Mouse (Mus musculus) embryonic facial prominence, embryonic 12.5 days (tissue): ENCODE data around the gene 1500009C09Rik. TPM values are rescaled to one million over a fixed set of nuclear protein-coding genes. Genes with fewer than 3 reads are reported as not detected.
A peak's percentile ranks its signal among the peaks of the same experiment; 100 is the strongest.

Source experiments
- ATAC-seq: fragments of 200-750 bp; cut with Nextera tagmentation; 2 replicates; pipeline ENCODE4 v1.8.0; 2017; ENCODE audit not compliant: insufficient number of reproducible peaks, insufficient read depth, low FRiP score, low TSS enrichment
- H3K27ac ChIP-seq: fragments of 300-500 bp; sonication (generic); 2 replicates; pipeline ENCODE4 v1.5.1; 2016; ENCODE audit warnings: mild to moderate bottlenecking
- H3K27me3 ChIP-seq: fragments of 300-500 bp; sonication (generic); 2 replicates; pipeline ENCODE4 v1.6.1; 2016; ENCODE audit warnings: mild to moderate bottlenecking, moderate library complexity
- H3K36me3 ChIP-seq: fragments of 300-500 bp; sonication (generic); 2 replicates; pipeline ENCODE4 v1.6.1; 2016; ENCODE audit warnings: mild to moderate bottlenecking
- H3K4me1 ChIP-seq: fragments of 300-500 bp; sonication (generic); 2 replicates; pipeline ENCODE4 v1.6.1; 2016
- H3K4me2 ChIP-seq: fragments of 300-500 bp; sonication (generic); replicated peaks from 2 replicates; pipeline ENCODE4 v1.6.1; 2016; ENCODE audit warnings: mild to moderate bottlenecking, moderate library complexity
- H3K4me3 ChIP-seq: fragments of 300-500 bp; sonication (generic); 2 replicates; pipeline ENCODE4 v1.5.1; 2016; ENCODE audit warnings: mild to moderate bottlenecking
- H3K9ac ChIP-seq: fragments of 300-500 bp; sonication (generic); 2 replicates; pipeline ENCODE4 v1.6.1; 2016; ENCODE audit warnings: mild to moderate bottlenecking, moderate library complexity
- H3K9me3 ChIP-seq: fragments of 300-500 bp; sonication (generic); 2 replicates; pipeline ENCODE4 v1.6.1; 2016; ENCODE audit warnings: mild to moderate bottlenecking, moderate library complexity
- WGBS: fragments of 180-500 bp; shearing (Covaris S2); methylation state at CpG from one replicate; pipeline ENCODE4 v1.1.7; 2016; 5-methylcytosine and 5-hydroxymethylcytosine counted together
- polyA plus RNA-seq: library from polyadenylated mRNA; unstranded; fragments of >200 nt; fragmentation: Nextera tagmentation; extraction: Ambion mirVana; gene quantifications from 2 replicates; pipeline ENCODE4 v1.2.1, GENCODE M21; 2016

The 1500009C09Rik gene
- polyA plus RNA-seq, 1 experiment from 2014 or later: not detected

DNA sequence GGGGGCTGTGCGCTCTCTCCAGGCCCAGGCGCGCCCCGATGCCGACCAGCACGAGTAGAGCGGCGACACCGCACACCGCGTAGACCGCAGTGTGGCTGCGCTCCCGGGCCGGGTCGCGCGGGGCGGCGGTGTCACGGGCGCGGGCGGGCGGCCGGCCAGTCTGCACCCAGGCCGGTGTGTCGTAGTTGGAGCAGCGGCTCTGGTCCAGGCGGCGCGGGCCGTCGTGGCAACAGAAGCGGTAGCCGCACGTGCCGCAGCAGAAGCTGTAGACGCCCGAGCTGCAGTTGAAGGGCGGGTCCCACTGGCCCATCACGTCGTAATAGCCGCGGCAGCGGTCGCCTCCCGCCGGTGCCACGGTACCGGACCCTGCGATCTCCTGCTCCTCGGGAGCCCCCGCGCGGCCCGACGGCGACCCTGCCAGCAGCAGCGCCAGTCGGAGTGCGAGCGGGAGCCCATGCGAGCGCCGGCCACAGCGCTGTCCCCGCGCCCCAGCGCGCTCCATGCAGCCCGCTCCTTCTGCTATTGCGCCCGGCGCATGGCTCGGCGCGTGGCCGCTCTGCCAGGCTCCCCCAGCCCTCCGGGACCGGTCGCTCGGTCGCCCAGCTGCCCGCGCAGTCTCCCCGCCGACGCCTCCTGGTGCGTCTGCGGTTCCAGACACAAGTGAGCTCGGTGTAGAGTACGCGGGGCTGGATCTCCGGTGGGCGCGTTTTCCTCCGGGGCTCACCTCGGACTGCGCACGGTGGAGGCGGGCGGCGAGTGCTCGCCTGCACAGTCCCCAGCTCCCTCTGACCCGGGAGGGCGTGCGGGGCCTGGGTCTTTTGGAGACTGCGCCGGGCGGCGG, 40.1 kb upstream of the 1500009C09Rik start:
- Histone ChIP-seq H3K4me2 (peak overlapping the region; percentile 85), H3K36me3 (no peaks in the 10 kb centered on the region), H3K9me3 (no peaks in the 10 kb centered on the region), H3K27ac (no peak overlapping the region), H3K27me3 (peaks cover 98% of the 10 kb centered on the region), H3K9ac (peak overlapping the region; percentile 48), H3K4me3 (peak overlapping the region; percentile 41), H3K4me1 (peaks cover 34% of the 10 kb centered on the region)
- under 1% methylated on average over 101 of the region's 112 CpGs for WGBS
- ATAC-seq: peak; percentile 54

DNA sequence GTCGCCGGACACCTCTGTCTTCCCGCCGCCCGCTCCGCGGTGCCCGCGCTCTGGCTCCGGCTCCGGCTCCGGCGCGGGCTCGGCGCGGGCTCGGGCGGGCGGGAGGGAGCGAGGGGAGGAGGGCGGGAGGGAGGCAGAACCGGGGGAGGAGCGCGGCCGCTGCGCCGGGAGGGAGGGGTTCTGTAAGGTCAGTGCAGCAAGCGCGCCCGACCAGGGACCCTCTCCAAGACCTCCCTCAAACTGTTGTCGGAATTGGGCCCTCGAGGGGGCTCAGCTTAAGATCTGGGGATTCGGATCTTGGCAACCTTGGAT, 39.5 kb upstream of the 1500009C09Rik start, which contains the start of gene Shisa8:
TSS of gene Shisa8 (minus strand) at position 64 of the 312 bp plus-strand sequence.
- H3K36me3 ChIP-seq: no peaks in the 10 kb centered on the region
- no peak within 1 kb of the TSS for H3K27ac ChIP-seq
- no peaks in the 10 kb centered on the region for H3K9me3 ChIP-seq
- peaks cover 95% of the 10 kb centered on the region for H3K27me3 ChIP-seq
- 0% methylated on average over 14 of the region's 34 CpGs for WGBS
- peak within 1 kb of the TSS; percentile 85 for H3K4me2 ChIP-seq
- peaks cover 31% of the 10 kb centered on the region for H3K4me1 ChIP-seq
- peak within 1 kb of the TSS; percentile 48 for H3K9ac ChIP-seq
- no peak for ATAC-seq
- H3K4me3 ChIP-seq: peak within 1 kb of the TSS; percentile 41

DNA sequence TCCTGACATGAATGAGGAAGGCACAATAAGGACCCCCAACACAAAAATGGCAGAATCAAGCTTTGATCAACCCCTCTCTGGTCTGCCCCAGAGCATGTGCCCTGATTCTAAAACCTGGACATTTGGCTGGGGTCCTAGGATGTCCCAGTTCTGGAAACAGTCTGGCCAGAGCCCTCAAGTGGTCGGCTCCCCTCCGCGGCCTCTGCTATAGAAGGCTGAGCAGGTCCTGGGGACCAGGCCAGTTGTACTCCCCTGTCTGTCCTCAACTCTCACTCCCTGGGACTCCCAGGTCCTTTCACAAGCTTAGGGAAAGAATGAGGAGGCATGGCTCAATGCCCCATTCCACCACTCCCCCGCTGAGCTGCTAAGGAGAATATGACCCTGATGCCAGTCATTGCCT, 39.0 kb upstream of the 1500009C09Rik start:
- peak overlapping the region; percentile 41 for H3K4me3 ChIP-seq
- no peak overlapping the region for H3K27ac ChIP-seq
- peak overlapping the region; percentile 85; the same call in 1 of the 2 replicates for H3K4me2 ChIP-seq
- no peaks in the 10 kb centered on the region for H3K9me3 ChIP-seq
- no peak overlapping the region for H3K9ac ChIP-seq
- ATAC-seq: no peak
- no peaks in the 10 kb centered on the region for H3K36me3 ChIP-seq
- WGBS: 7% methylated on average over 4 of the region's 4 CpGs
- H3K27me3 ChIP-seq: peaks cover 95% of the 10 kb centered on the region
- H3K4me1 ChIP-seq: peaks cover 31% of the 10 kb centered on the region

DNA sequence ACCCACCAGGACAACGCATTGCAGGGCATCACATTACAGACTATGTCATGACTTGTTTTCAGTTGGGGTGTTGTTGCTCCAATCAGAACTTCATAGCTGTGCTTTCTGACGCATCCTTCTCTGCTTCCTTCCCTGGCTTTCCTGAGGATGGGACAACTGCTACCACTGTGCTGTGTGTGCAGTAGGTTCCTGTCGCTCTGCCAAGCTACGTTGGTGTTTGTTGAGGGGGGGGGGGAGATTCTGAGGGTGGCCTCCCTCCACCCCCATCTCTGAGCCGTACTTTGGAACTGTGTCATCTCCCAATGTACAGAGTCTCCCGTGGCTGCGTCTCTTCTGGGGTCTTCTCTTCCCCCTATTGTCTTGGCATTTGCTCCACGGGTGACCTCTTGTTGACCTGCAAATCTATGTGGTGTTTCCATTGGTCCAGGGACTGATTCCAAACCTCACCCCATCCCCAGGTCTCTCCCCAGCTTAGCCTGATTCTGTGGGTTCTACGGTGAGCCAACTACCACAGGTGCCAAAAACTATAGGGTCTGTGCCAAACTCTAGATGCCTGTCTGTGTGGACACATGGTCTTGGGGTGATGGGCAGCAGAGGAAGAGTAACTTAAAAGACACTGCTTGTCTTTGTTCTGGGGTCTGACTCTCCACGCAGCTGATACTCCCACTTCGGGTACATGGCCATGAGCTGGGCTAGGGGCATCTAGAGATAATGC, 36.7 kb upstream of the 1500009C09Rik start:
- Histone ChIP-seq H3K27me3 (peaks cover 82% of the 10 kb centered on the region), H3K4me2 (no peak overlapping the region), H3K4me3 (no peak overlapping the region), H3K9ac (no peak overlapping the region), H3K9me3 (no peaks in the 10 kb centered on the region), H3K36me3 (no peaks in the 10 kb centered on the region), H3K4me1 (peaks cover 31% of the 10 kb centered on the region), H3K27ac (no peak overlapping the region)
- whole genome bisulfite sequencing: 35% methylated on average over 11 of the region's 11 CpGs
- ATAC-seq: no peak

DNA sequence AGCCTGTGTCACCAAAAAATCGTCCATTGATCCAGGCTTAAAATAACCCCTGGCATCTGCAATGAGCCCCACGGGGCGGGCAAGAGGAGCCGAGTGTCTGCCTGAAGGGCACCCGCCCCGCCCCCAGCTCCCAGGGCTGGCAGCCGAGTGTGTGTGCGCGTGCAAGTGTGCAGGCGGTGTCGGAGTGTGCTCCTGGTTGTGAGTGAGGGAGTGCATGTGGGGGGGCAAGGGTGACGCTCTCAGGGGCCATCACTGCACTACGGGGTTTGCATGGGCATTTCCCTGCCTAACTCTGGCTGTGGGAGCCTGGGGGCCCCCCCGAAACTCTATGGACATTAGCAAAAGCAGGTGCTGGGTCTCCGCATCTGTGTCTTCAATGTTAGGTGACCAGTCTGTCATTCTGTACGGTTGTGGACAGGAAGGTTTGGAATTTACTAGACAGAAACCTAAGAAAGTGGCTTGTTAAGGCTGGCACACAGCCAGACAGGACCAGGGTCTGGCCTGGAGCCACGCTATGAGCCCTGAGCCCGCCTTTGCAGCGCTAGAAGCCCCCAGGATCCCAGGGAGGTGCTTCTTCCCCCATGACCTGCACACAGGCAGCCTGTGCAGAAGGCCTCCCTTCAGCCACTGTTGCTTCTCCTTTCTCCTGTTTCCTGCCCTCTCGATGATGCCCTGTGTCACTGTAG, 35.9 kb upstream of the 1500009C09Rik start:
- H3K36me3 ChIP-seq: no peaks in the 10 kb centered on the region
- H3K27me3 ChIP-seq: peaks cover 82% of the 10 kb centered on the region
- H3K9me3 ChIP-seq: no peaks in the 10 kb centered on the region
- peaks cover 25% of the 10 kb centered on the region for H3K4me1 ChIP-seq
- H3K9ac ChIP-seq: no peak overlapping the region
- no peak for ATAC-seq
- no peak overlapping the region for H3K4me3 ChIP-seq
- WGBS: 39% methylated on average over 20 of the region's 20 CpGs
- H3K4me2 ChIP-seq: no peak overlapping the region
- no peak overlapping the region for H3K27ac ChIP-seq

DNA sequence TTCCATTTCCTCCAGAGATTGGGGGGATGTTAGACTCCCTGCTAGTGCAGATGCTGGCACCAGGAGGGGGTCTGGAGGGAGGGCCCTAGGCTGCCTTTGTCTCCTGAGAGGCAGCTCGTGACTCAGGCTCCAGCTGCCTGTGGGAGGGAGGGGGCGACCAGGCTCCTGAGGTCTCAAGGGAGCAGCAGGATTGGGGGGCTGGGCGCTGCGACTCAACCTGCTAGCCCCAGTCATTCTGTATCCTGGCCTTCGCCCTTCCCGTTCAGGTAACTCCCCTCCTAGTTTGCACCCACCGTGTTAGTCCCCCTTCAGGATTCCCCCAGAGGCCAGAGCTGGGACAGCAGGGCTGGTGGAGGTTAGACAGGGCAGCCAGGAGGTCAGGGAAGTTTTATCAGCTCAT, 35.2 kb upstream of the 1500009C09Rik start:
- no peaks in the 10 kb centered on the region for H3K36me3 ChIP-seq
- peaks cover 74% of the 10 kb centered on the region for H3K27me3 ChIP-seq
- no peak overlapping the region for H3K27ac ChIP-seq
- 13% methylated on average over 7 of the region's 7 CpGs for WGBS
- no peak overlapping the region for H3K9ac ChIP-seq
- no peak overlapping the region for H3K4me2 ChIP-seq
- H3K9me3 ChIP-seq: no peaks in the 10 kb centered on the region
- ATAC-seq: no peak
- peaks cover 18% of the 10 kb centered on the region for H3K4me1 ChIP-seq
- no peak overlapping the region for H3K4me3 ChIP-seq

DNA sequence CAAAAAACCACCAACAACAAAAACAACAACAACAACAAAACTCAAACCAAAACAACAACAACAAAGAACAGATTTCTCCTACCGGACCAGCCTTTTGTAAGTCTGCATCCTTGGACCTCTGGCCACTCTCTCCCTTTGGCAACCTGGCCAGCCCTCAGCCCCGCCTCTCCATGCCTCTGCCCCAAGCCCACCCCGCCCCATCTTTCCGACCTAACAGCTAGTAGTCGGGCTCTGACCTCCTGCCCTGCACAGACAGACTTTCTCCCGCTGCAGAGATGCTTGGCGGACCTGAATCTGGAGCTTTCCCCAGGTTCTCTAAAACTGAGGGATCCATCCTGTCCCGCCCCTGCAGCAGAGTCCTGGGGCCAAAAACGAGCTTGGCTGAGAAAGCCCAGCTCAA, 34.2 kb upstream of the 1500009C09Rik start:
- H3K27ac ChIP-seq: no peak overlapping the region
- H3K27me3 ChIP-seq: peaks cover 73% of the 10 kb centered on the region
- no peaks in the 10 kb centered on the region for H3K36me3 ChIP-seq
- no peak overlapping the region for H3K4me3 ChIP-seq
- WGBS: 22% methylated on average over 9 of the region's 9 CpGs
- no peak overlapping the region for H3K9ac ChIP-seq
- no peak overlapping the region for H3K4me2 ChIP-seq
- ATAC-seq: no peak
- peaks cover 12% of the 10 kb centered on the region; the same call in 1 of the 2 replicates for H3K4me1 ChIP-seq
- H3K9me3 ChIP-seq: no peaks in the 10 kb centered on the region

DNA sequence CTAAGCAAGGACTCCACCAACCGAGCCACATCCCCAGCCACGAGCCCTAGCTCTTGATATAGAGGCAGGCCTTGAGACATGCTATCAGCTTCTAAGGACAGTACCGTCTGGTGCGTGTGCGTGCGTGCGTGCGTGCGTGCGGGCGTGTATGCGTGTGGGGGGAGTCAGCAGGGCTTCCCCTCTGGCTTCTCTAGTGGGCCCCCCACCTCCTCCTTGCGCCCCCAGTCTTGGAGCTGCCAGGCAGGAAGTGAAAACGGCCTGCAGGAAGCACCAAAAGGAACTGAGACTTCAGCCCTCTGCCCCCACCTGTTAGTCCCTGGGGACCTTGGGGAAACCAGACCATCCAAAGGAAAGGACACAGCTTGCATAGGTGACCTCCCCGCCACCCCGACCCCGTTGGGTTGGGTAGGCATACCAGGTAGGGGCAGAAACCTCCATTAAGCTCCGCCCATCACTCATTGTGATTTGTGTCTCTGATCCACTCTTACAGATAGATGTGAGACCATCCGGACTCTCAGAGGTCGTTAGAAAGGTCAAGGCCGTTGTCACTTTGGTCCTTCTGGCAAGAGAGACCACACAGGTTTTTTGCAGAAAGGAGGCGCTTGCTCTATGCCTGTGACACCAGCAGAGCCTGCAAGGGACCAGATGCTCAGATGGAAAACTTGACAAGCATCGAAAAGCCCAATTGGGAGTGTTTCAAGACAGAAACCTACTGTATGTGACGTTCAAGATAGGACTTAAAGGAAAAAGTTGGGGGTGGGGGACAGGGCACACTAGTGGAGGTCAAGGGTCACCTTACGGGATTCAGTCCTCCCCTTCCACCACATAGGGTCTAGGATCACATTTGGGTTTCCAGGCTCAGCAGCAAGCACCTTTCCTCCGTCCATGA, 33.2 kb upstream of the 1500009C09Rik start:
- WGBS: 76% methylated on average over 26 of the region's 26 CpGs
- Histone ChIP-seq H3K4me3 (no peak overlapping the region), H3K9me3 (no peaks in the 10 kb centered on the region), H3K9ac (no peak overlapping the region), H3K27ac (no peak overlapping the region), H3K36me3 (no peaks in the 10 kb centered on the region), H3K4me2 (no peak overlapping the region), H3K4me1 (peaks cover 19% of the 10 kb centered on the region), H3K27me3 (peaks cover 74% of the 10 kb centered on the region)
- no peak for ATAC-seq

DNA sequence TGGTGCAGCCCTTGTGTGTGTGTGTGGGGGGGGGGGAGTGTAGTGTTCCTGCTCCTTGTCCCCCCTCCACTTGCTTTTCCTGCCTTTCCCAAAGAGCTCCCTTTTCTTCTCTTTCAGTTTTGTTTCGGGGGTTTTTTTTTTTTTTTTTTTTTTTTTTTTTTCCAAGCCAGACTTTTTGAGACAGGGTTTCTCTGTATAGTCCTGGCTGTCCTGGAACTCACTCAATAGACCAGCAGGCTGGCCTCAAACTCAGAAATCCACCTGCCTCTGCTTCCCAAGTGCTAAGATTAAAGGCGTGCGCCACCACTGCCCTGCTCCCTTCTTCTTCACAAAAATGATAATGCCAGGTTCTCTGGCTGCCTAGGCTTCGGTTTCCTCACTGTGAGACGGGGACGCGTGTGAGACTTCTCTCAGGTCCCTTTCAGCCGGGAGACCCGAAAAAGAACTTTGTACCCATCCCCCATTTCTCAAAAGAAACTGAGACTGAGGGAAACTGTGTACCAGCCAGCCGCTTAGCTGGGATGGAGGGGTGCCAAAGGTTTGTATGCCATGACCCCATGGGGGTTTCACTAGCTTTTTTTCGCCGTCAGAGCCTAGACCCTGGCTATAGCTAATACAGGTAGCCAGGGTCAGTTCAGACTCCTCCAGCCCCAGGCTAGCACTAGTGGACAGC, 32.1 kb upstream of the 1500009C09Rik start:
- no peaks in the 10 kb centered on the region for H3K36me3 ChIP-seq
- H3K4me1 ChIP-seq: peaks cover 26% of the 10 kb centered on the region
- peaks cover 74% of the 10 kb centered on the region for H3K27me3 ChIP-seq
- no peak for ATAC-seq
- WGBS: 66% methylated on average over 11 of the region's 12 CpGs
- no peak overlapping the region for H3K27ac ChIP-seq
- H3K4me3 ChIP-seq: no peak overlapping the region
- H3K4me2 ChIP-seq: no peak overlapping the region
- H3K9ac ChIP-seq: no peak overlapping the region
- H3K9me3 ChIP-seq: no peaks in the 10 kb centered on the region

DNA sequence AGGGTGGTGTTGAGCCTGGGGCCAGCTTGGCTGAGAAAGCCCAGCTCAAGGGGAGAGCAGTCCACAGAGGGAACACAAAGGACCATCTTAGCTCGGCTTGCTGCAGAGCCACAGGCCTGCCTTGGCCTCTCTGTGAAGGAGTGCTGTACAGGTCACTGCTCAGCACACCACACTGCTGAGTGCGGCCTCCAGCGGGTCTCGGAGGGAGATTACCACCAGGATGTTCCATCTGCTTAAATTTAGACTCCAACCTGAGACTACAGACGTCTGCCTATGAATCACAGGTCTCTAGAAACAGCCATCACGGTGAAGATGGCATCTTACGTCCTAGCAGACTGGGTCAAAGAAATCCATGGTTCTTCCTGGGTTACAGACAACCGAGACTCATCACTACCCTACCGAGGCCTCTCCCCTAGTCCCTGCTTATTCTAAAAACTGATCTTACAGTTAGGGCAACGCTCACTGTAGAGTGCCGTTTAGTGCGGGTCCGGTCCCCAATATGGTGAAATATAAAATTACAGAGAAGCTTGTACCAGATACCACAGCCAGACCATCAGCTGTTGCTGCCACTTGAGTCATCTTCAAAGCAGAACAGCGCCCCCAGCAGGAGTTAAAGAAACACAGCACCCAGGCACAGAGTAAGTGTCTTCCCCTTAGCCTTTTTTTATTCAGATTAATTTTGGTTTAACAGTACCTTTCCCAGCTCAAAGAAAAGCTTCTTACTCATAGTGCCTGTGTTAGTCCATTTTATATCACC, 30.9 kb upstream of the 1500009C09Rik start:
- Histone ChIP-seq H3K4me1 (peaks cover 19% of the 10 kb centered on the region), H3K4me3 (no peak overlapping the region), H3K9ac (no peak overlapping the region), H3K36me3 (no peaks in the 10 kb centered on the region), H3K27me3 (peaks cover 73% of the 10 kb centered on the region), H3K27ac (no peak overlapping the region), H3K4me2 (no peak overlapping the region), H3K9me3 (no peaks in the 10 kb centered on the region)
- no peak for ATAC-seq
- 50% methylated on average over 14 of the region's 14 CpGs for WGBS
